Mouse (Mus musculus): ENCODE results near the gene Nuak2. TPM values are rescaled to one million over a fixed set of nuclear protein-coding genes. Genes with fewer than 3 reads are reported as not detected.

Gene Nuak2
- total RNA-seq (2014; rRNA removed) (6.2 and 7.7 TPM in 2 replicates), polyA plus RNA-seq (2015; fragmentation: Nextera tagmentation; extraction: Ambion mirVana) (7.4 and 7.9 TPM in 2 replicates)

DNA sequence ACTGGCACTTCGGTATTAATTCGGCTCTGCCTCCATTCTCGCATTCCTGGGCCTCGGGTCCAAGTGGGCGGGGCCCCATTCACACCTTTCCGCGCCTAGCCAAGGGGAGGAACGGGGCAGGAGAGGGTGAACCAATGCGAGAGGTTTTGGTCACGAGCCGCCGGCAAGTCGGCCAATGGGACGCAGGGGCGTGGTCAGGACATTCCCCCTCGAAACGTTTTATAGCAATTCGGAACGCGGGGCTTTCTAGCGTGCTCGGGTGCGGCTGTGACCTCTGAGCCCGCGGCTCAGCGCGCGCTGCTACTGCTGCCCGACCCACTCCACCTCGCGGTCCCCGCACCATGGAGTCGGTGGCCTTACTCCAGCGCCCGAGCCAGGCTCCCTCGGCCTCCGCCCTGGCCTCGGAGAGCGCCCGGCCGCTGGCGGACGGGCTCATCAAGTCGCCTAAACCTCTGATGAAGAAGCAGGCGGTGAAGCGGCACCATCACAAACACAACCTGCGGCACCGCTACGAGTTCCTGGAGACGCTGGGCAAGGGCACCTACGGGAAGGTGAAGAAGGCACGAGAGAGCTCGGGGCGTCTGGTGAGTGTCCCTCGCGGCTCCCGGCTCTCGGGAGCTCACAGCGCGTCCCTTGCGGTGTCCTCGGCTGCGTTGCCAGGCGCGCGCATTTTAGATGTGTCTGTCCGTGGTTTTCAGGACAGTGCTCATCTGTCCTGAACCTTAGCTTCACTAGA lies at the start of gene Nuak2:
Gene Nuak2 (plus strand): TSS at position 238 of the 736 bp plus-strand sequence.
- Histone ChIP-seq H3K27ac (peak within 1 kb of the TSS; percentile 68), H3K4me2 (ENCODE audit: low read depth, low read length) (peak within 1 kb of the TSS; percentile 98), H3K27me3 (ENCODE audit: insufficient read depth, low read length) (no peaks in the 10 kb centered on the region), H3K9ac (replicated peaks; ENCODE audit: low read length) (peak within 1 kb of the TSS; percentile 70), H3K4me1 (ENCODE audit: insufficient read depth, low read length) (peaks cover 20% of the 10 kb centered on the region), H3K4me3 (ENCODE audit: low read length) (peak within 1 kb of the TSS; percentile 64), H3K36me3 (ENCODE audit: insufficient read depth, low read length) (no peaks in the 10 kb centered on the region), H3K9me3 (ENCODE audit: low read length) (no peaks in the 10 kb centered on the region)
- TF ChIP-seq CTCF (IDR thresholded peaks at IDR 0.05; ENCODE audit: low read depth): no peak
- under 1% methylated on average over 61 of the region's 67 CpGs for WGBS
- DNase-seq (ENCODE audit: low spot score) (peak; percentile 92), ATAC-seq (peak; percentile 88)

DNA sequence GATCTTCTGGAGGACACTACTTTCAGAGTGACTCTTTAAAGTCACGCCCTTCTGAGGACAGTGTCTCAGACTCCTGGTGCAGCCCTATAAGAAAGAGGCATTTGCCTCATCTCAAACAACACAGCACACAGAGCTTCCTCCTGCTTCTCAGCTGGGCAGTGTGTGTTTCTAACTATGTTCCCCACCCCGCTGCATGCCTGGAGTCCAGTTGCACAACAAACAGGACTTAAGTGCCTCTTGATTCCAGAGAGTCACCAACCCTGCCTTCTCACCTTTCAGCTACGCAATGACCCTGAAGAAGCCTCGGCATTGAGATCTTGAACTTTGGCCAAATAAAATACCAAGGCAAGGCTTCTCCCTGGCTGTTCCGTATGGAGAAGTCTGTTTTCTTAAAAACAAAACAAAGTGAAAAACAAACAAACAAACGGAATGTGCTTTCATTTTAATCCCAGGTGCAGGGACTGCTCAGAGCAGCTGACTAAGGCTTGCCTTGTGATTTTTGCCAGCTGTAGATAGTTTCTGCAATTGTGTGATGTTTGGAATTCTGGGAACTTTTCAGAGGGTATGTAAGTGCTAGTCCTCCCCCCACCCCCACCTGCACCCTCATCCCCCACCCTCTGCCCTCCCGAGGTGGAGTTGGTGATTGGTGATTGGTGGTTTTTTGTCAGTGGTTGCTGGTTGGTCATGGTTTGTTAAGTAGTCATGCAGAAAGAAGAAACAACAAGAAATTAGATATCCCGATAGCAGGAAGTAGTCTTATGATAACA lies 49.0 kb upstream of the Nuak2 start:
- no peak for ATAC-seq
- no peak overlapping the region for H3K4me2 ChIP-seq (ENCODE audit: low read depth, low read length)
- no peak overlapping the region for H3K9ac ChIP-seq (replicated peaks; ENCODE audit: low read length)
- H3K36me3 ChIP-seq (ENCODE audit: insufficient read depth, low read length): no peaks in the 10 kb centered on the region
- no peaks in the 10 kb centered on the region for H3K4me1 ChIP-seq (ENCODE audit: insufficient read depth, low read length)
- no peak overlapping the region for H3K4me3 ChIP-seq (ENCODE audit: low read length)
- H3K27me3 ChIP-seq (ENCODE audit: insufficient read depth, low read length): no peaks in the 10 kb centered on the region
- WGBS: 62% methylated on average over 8 of the region's 8 CpGs
- no peak for TF ChIP-seq CTCF (IDR thresholded peaks at IDR 0.05; ENCODE audit: low read depth)
- H3K27ac ChIP-seq: no peak overlapping the region
- no peak for DNase-seq (ENCODE audit: low spot score)
- no peaks in the 10 kb centered on the region for H3K9me3 ChIP-seq (ENCODE audit: low read length)

GRCm38 (mm10) chr1:132267959-132268358 lies 48.0 kb upstream of the Nuak2 start:
- Histone ChIP-seq H3K9me3 (ENCODE audit: low read length) (no peaks in the 10 kb centered on the region), H3K9ac (replicated peaks; ENCODE audit: low read length) (no peak overlapping the region), H3K4me1 (ENCODE audit: insufficient read depth, low read length) (no peaks in the 10 kb centered on the region), H3K4me3 (ENCODE audit: low read length) (no peak overlapping the region), H3K4me2 (ENCODE audit: low read depth, low read length) (no peak overlapping the region), H3K27ac (no peak overlapping the region), H3K36me3 (ENCODE audit: insufficient read depth, low read length) (no peaks in the 10 kb centered on the region), H3K27me3 (ENCODE audit: insufficient read depth, low read length) (no peaks in the 10 kb centered on the region)
- DNase-seq (ENCODE audit: low spot score): no peak
- ATAC-seq: no peak
- no peak for TF ChIP-seq CTCF (IDR thresholded peaks at IDR 0.05; ENCODE audit: low read depth)
- 51% methylated on average over 2 of the region's 2 CpGs for WGBS

DNA sequence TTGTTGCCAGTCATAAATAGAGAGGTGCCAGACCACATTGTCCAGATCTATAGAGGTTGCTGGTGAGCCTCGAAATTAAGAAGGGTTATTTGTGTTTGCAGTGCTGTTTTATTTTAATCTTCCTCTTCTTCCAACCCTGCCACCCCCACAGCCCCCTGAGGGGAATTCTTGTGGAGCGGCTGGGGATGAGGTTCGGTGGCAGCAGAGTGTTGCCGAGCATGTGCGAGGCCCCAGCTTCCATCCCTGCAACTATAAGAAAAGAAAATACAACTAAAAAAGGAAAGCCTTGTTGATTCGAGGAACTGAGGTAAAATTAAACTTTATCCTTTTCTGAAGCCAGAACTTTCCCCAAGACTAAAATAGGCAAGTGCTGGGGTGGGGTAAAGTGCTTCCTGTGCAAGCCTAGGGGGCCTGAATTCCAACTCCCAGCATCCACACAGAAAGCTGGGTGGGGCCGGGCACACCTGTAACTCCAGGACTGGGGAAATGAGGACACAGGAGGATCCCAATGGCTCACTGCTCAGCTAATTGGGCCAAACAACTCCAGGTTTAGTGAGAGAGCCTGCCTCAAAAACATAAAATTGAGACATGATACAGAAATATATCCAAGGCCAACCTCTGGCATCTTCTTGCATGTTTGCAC lies 47.4 kb upstream of the Nuak2 start:
- H3K4me3 ChIP-seq (ENCODE audit: low read length): no peak overlapping the region
- no peaks in the 10 kb centered on the region for H3K9me3 ChIP-seq (ENCODE audit: low read length)
- no peak overlapping the region for H3K4me2 ChIP-seq (ENCODE audit: low read depth, low read length)
- H3K36me3 ChIP-seq (ENCODE audit: insufficient read depth, low read length): no peaks in the 10 kb centered on the region
- H3K27ac ChIP-seq: no peak overlapping the region
- H3K27me3 ChIP-seq (ENCODE audit: insufficient read depth, low read length): no peaks in the 10 kb centered on the region
- no peaks in the 10 kb centered on the region for H3K4me1 ChIP-seq (ENCODE audit: insufficient read depth, low read length)
- 58% methylated on average over 7 of the region's 7 CpGs for WGBS
- no peak for DNase-seq (ENCODE audit: low spot score)
- ATAC-seq: no peak
- no peak overlapping the region for H3K9ac ChIP-seq (replicated peaks; ENCODE audit: low read length)
- no peak for TF ChIP-seq CTCF (IDR thresholded peaks at IDR 0.05; ENCODE audit: low read depth)

- TF ChIP-seq CTCF (IDR thresholded peaks at IDR 0.05; ENCODE audit: low read depth): no peak
- ATAC-seq (no peak), DNase-seq (ENCODE audit: low spot score) (no peak)
- Histone ChIP-seq H3K27ac (no peak overlapping the region), H3K4me2 (ENCODE audit: low read depth, low read length) (no peak overlapping the region), H3K9ac (replicated peaks; ENCODE audit: low read length) (no peak overlapping the region), H3K4me1 (ENCODE audit: insufficient read depth, low read length) (no peaks in the 10 kb centered on the region), H3K36me3 (ENCODE audit: insufficient read depth, low read length) (no peaks in the 10 kb centered on the region), H3K9me3 (ENCODE audit: low read length) (no peaks in the 10 kb centered on the region), H3K27me3 (ENCODE audit: insufficient read depth, low read length) (no peaks in the 10 kb centered on the region), H3K4me3 (ENCODE audit: low read length) (no peak overlapping the region)
- 33% methylated on average over 3 of the region's 3 CpGs for WGBS
Measured at GRCm38 (mm10) chr1:132271237-132271636, 44.7 kb upstream of the Nuak2 start.

- no peaks in the 10 kb centered on the region for H3K9me3 ChIP-seq (ENCODE audit: low read length)
- no peak for ATAC-seq
- no peaks in the 10 kb centered on the region for H3K36me3 ChIP-seq (ENCODE audit: insufficient read depth, low read length)
- no peak overlapping the region for H3K27ac ChIP-seq
- peaks cover 3% of the 10 kb centered on the region; the same call in 1 of the 2 replicates for H3K4me1 ChIP-seq (ENCODE audit: insufficient read depth, low read length)
- H3K4me2 ChIP-seq (ENCODE audit: low read depth, low read length): no peak overlapping the region
- WGBS: 80% methylated on average over 3 of the region's 3 CpGs
- no peak for DNase-seq (ENCODE audit: low spot score)
- TF ChIP-seq CTCF (IDR thresholded peaks at IDR 0.05; ENCODE audit: low read depth): no peak
- no peak overlapping the region for H3K4me3 ChIP-seq (ENCODE audit: low read length)
- no peak overlapping the region for H3K9ac ChIP-seq (replicated peaks; ENCODE audit: low read length)
- H3K27me3 ChIP-seq (ENCODE audit: insufficient read depth, low read length): no peaks in the 10 kb centered on the region
Measured at GRCm38 (mm10) chr1:132276694-132277093, 39.2 kb upstream of the Nuak2 start.

Measured in hindbrain, postnatal 0 days (tissue).